Mouse (Mus musculus) olfactory bulb, adult 2 months (tissue): ENCODE measurements around the gene Tprn.

Experiments used
- CTCF ChIP-seq: fragments of 200-500 bp; IDR thresholded peaks from 2 replicates; pipeline ENCODE4 v1.5.1; 2012; ENCODE audit warnings: low read depth, mild to moderate bottlenecking, low read length, moderate library complexity; ENCODE audit not compliant: insufficient read depth
- POLR2A ChIP-seq: fragments of 200-500 bp; IDR thresholded peaks from 2 replicates; pipeline ENCODE4 v1.6.1; 2012; ENCODE audit warnings: mild to moderate bottlenecking, low read depth, low read length, moderate library complexity; ENCODE audit not compliant: insufficient read depth

GRCm38 (mm10) chr2:25287927-25288649, 25.7 kb downstream of the Tprn start, which contains the start of gene Tmem210:
- TF ChIP-seq CTCF (no peak), POLR2A (no peak)
